Mouse (Mus musculus) left cerebral cortex, postnatal 10 days (tissue): ENCODE measurements at regions not wholly inside any gene's neighbourhood (a gene's known extent, or its start where the extent isn't known, plus 50 kb on each side); places are given as distances from the start of the nearest gene placed in this dataset.
"Not testable (repeated sequence)": the region's sequence is repeated elsewhere in the genome, so short reads cannot be mapped to it uniquely, and the experiment has no call there.

ENCODE experiments used
- DNase-seq, 2 experiments: peaks; one replicate each; pipeline ENCODE4 v3.0.0; 2021 to 2022; ENCODE audit warnings: low spot score in 2 of 2, mixed read lengths in 1 of 2; ENCODE audit errors: extremely low spot score in 1 of 2
- intact Hi-C: fragments of 180-260 bp; cut with DNase I; formaldehyde crosslinking; loops from one replicate; pipeline ENCODE4 v1.15.1; 2025

DNA sequence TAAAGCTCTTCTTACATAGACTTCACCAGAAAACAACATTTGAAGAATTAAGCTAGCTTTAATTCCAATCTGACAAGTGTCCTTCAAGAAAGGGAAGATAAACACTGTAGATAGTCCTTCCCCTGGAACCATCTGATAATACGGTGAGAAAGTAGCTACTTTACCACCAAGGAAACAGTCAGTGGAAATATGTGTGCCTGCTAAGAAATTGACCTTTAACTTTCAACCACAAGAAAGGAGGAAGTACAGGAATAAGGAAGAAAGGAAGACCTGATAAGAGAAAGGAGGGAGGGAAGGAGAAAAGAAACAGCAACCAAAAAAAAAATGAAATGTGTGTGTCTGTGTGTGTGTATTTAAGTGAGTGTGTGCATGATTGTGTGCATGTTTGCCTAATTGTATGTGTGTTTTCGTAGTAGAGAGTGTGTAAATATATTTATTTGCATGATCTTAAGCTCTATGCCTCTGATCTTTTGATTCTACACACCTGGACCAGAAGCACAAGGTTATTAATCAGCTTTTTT, 831.3 kb downstream of the Pla2g4a start:
- intact Hi-C loops = no loop called here
- no peak for DNase-seq

DNA sequence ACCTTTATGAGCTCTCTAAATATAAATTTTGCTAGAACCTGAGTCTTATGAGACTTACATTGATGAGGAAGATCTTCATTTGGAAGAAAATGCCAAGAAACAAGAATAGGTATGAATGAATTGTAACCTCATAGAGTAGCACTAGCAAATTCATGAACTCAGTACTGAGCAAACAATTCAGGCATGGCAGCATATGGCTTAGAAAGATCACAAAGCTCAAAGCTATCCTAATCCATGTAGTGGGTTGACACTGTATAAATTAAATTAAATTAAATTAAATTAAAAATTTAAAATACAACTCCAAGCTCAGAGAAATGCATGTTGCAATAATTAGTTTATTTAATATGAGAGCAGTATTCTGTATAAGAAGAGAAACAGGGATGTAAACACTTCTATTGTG, 832.0 kb downstream of the Pla2g4a start:
- intact Hi-C loops = no loop called here
- no peak for DNase-seq

GRCm38 (mm10) chr1:149127709-149128108, 833.4 kb downstream of the Pla2g4a start:
- DNase-seq = no peak
- intact Hi-C loops = no loop called here

DNA sequence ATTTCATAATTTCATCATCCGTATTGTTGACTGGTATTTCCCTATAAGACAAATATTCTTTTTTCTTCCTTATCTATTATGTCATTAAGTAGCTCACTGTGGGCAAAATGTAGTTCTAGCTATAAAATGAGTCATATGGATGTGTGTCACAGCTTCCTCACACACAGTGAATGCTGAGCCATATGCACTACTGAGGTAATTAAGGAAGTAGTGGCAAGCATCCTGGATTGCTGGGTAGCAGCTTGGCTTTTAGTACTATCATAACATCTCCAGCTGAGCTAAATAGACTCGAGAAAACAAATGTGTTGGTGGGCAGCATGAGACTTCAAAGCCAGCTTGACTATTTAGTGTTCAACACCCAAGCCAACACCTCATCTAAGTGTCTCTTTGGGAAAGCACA, 857.7 kb downstream of the Pla2g4a start:
- DNase-seq = no peak
- intact Hi-C loops = no loop called here

DNA sequence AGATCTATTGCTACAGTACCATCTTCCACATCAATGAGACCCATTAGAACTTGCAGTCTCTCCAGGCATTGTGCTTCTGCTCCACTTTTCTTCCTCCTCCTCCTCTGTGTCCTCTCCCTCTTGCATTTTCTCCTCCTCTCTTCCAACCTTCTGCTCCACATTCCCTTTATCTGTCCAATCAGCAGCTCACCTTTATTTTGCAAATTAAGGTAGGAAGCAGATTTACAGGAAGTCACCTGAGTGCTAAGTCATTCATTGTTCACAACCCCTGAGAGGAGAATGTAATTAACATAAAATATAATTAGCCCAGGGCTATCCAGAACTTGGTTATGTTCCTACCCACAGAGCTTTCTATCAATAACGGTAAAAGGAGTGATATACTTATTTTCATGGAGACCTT, 863.7 kb downstream of the Pla2g4a start:
- no peak for DNase-seq

DNA sequence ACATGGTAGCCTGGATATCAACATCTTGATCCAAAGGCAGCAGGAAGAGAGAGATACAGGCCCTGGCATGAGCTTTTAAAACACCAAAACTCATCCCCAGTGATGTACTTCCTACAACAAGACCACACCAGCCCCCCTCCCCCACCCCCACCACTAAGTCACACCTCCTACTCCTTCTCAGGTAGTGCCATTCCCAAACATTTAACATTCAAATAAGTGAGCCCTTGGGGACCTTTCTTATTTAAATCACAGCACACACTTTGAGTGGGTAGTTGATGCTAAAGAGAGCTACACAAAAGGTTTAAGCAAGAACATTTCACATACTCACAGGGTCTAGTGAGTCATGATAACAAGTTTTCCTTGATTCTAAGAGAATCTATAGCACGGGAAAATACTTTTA, 886.4 kb downstream of the Pla2g4a start:
- intact Hi-C loops = no loop called here
- no peak for DNase-seq

More for the DNA sequence above, 863.7 kb downstream of the Pla2g4a start:
- intact Hi-C loops = no loop called here

GRCm38 (mm10) chr1:149069570-149069969, 891.5 kb downstream of the Pla2g4a start:
- intact Hi-C loops = no loop called here
- DNase-seq = no peak

GRCm38 (mm10) chr1:149063011-149063410, 898.1 kb downstream of the Pla2g4a start:
- DNase-seq, intact Hi-C loops: not testable (repeated sequence)

DNA sequence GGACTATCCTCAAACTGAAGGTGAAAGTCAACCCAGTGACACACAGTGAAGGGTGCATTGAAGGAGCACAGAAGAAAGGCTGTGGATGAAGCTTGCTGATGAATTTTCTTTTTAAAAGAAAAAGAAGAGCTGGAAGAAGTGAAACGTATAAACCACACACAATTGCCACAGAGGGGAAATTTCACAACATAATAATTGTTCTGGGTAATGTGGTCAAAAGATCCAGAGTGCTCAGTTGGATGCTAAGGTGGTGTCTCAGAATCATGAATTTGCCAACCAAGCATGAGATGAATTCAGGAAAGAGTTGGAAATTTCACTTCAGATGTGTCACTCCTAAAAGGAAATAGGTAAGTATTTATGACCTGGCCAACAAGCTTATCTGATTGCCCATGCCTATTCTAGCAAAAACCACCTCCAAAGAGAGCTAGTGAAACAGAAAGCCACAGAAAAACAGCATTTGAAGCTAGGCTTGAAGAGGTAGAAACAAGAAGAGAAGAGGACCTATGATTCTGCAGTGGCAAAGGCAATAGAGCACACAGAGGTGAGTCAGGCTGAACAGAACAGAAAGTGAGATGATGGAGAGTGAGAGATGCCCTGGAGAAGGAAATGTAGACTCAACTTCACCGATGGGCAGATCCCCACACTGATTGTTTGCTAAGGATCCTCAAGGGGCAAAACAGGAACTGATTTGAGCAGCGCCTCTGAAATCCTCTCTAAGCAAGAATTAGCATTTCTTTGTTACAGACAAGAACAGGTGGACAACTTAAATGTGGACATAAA, 922.7 kb downstream of the Pla2g4a start:
- no peak for DNase-seq
- intact Hi-C loops = no loop called here

- intact Hi-C loops = no loop called here
- DNase-seq = no peak
These were observed 932.8 kb downstream of the Pla2g4a start for GRCm38 (mm10) chr1:149028316-149028715.

DNA sequence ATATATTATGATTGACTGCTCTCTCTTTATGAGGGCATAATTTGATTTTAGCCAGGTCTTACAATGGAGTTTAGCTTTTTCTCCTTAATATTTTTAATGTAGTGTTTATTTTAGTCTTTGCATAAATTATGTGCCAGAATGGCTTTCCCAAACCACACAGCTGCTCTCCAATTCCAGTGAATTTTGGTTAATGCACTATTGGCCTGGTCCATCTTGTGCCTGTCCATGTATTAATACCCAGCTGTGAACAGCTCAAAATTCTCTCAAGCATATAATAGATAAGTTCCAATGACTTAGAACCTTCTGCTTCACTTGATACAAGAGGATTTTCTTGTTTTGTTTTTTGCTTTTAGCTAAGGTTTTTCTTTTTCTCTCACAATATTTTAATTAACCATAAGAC, 939.4 kb downstream of the Pla2g4a start:
- intact Hi-C loops = no loop called here
- no peak for DNase-seq

DNA sequence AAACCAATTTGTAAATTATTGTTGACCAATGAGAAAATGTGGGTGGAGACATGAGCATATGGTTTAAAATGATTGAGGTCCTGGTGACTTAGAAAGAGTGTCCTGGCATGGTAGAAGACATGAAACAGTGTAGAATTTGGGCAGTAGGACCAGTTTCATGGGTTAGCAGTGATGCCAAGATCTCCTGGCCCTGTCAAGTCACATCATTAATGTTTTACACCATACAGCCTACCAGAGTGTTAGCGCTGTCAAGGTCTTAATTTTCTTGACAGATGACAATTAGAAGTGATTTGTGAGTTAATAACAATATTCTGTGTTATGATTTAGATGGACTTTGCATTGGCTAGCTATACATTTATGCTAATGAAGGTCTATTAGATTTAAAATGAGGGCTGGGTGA, 939.8 kb downstream of the Pla2g4a start:
- intact Hi-C loops = no loop called here

DNA sequence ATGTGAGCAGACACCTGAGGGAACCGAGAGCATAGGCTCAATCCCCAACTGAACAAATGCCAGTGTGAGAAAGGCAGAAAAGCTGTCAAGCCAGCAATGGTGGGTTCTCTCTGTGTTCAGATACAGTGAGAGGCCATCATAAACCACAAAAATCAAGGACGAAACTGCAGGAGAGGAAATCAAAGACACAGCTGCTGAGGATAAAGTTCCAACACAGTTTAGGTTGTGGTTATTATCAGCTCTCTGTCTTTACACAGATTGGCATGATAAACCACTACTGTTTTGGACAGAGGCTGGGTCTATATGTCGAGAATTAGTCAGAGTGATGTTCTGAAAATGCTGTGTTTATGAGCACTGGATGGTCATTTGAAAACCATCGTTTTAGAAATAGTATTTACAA, 946.5 kb downstream of the Pla2g4a start:
- no peak for DNase-seq
- intact Hi-C loops = no loop called here

More for the DNA sequence above, 939.8 kb downstream of the Pla2g4a start:
- DNase-seq = no peak

- intact Hi-C loops = no loop called here
- no peak for DNase-seq
These were observed 950.3 kb downstream of the Pla2g4a start for GRCm38 (mm10) chr1:149010767-149011166.

DNA sequence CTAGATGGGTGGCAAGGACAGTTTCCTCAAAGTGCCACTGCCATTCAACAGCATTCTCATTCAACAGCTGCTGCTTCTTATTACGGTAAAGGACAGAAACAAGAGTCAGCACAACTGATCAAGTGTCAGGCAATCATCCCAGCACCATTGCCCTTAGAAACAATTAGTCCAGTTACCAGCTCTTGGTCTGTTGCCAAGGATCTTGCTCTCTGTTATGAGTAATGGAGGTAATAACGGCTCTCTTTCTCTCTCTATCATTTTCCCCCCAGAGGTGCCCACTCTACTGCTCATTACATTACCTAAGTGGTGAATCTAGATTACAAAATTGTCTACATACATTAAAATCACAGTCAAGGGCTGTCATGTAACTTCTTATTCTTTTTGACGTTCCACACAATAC, 961.0 kb downstream of the Pla2g4a start:
- intact Hi-C loops = no loop called here
- no peak for DNase-seq

GRCm38 (mm10) chr1:148993586-148993985, 967.5 kb downstream of the Pla2g4a start:
- peak in 1 of 2 experiments; percentile 16 for DNase-seq
- intact Hi-C loops = no loop called here

- intact Hi-C loops = no loop called here
- no peak for DNase-seq
These were observed 983.7 kb downstream of the Pla2g4a start for GRCm38 (mm10) chr1:148977377-148977776.

DNA sequence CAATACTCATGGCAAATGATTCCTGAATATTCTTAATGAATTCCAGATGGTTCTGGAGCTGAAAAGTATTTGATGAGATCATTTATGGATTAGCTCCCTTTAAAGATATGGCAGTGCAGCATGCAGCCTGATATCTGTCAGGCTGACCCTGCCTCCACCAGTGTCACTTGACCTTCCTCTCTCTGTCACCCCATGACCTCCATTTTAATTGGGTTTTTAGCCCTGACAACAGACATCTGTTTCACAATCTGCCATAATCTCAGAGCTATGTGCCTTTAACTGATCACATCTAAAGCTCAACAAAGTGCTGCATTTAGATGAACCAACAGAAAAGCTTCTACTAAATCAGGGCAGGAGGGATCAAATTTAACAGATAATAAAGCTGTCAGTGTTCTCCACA, 995.7 kb downstream of the Pla2g4a start:
- DNase-seq = no peak
- intact Hi-C loops = no loop called here

- intact Hi-C loops = no loop called here
- no peak for DNase-seq
These were observed 1026.7 kb downstream of the Pla2g4a start for GRCm38 (mm10) chr1:148934366-148934765.

GRCm38 (mm10) chr1:148924506-148924905, 1036.6 kb downstream of the Pla2g4a start:
- no peak for DNase-seq
- intact Hi-C loops = no loop called here

DNA sequence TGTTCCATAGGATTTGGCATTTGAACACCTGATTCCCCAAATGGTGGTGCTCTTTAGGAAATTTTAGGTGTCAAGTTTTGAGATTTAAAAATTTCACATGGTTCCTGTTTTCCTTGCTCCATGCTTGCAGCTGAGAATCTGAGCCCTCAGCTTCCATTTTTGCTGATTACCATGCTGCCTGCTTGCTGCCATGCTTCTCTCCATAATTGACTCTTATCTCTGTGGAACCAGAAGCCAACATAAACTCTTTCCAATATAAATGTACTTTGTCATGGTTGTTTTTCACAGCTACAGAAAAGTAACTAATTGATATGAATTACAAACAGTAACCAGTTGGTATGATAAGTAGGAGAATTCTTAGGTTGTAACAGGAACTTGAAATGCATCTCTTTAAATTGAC, 1044.0 kb downstream of the Pla2g4a start:
- intact Hi-C loops = no loop called here
- DNase-seq = no peak
